Mouse (Mus musculus) erythroblast, embryonic 14.5 days (primary cell): ENCODE data around the gene Tpd52l2.

Source experiments
- GATA1 ChIP-seq: IDR thresholded peaks from 2 replicates; pipeline ENCODE4 v1.6.1; 2012; ENCODE audit warnings: low read length, inconsistent platforms, mixed read lengths
- TAL1 ChIP-seq: IDR thresholded peaks from 3 replicates; pipeline ENCODE4 v1.6.1; 2012; ENCODE audit warnings: low read length, inconsistent platforms, mixed read lengths

GRCm38 (mm10) chr2:181520936-181521227 is 23.9 kb downstream of the Tpd52l2 start:
- TF ChIP-seq GATA1 (no peak), TAL1 (no peak)
